Mouse (Mus musculus) C3H10T1/2 (cell line): ENCODE data around the gene Ufsp1. TPM values are rescaled to one million over a fixed set of nuclear protein-coding genes. Genes with fewer than 3 reads are reported as not detected.

ENCODE experiments used
- polyA plus RNA-seq, 2 experiments: library from polyadenylated mRNA; unstranded; fragments of >200 nt; fragmentation: generic; extraction: Trizol; gene quantifications; one replicate each; pipeline ENCODE4 v1.2.1; 2012; ENCODE audit warnings: missing spikeins in 2 of 2

Gene Ufsp1
- 10 to 100 TPM in 1 of 2 experiments, 1 to 10 TPM in 1; 3.2 to 12.3 TPM for polyA plus RNA-seq

DNA sequence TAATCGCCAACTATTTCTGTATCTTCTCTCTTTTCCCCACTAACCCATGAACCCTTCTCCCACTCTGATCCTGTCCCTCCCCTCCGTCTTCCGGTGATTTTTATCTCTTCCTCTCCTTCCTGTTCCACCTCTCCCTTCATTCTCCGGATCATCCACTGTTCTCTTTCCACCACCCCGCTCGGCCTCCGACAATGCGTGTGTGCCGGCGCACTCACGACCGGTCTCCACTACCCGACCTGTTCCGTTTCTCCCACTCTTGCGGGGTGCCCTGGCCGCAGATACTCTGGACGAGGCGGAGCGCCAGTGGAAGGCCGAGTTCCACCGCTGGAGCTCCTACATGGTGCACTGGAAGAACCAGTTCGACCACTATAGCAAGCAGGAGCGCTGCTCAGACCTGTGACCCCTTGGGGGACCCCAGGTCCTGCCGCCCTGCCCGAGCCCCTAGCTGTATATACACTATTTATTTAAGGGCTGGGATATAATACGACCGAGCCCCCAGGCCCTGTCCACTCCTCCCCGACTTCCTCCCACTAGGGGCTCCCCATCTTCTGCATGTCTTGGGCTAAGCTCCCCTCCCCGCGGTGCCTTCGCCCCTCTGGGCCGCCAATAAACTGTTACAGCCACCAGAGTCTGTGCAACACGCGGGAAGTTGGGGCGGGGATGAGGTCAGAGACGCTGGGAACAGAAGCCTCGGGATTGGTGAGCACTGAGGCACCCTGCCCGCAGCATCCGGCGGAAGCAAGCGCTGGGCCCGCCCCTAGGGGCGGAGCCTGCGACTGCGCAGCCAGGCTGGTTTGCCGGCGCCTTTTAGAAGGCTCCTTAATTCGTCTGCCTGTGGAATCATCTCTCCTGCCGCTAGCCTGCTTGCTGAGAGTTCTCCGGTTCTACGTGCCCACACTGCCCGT, at the start of gene Ufsp1:
Ufsp1 (plus strand) TSS at position 791 of the 905 bp plus-strand sequence.

GRCm38 (mm10) chr5:137287032-137287952, 7.1 kb upstream of the Ufsp1 start, which contains the start of gene Ache:
Gene Ache, plus strand, starts transcription at chr5:137287519.

DNA sequence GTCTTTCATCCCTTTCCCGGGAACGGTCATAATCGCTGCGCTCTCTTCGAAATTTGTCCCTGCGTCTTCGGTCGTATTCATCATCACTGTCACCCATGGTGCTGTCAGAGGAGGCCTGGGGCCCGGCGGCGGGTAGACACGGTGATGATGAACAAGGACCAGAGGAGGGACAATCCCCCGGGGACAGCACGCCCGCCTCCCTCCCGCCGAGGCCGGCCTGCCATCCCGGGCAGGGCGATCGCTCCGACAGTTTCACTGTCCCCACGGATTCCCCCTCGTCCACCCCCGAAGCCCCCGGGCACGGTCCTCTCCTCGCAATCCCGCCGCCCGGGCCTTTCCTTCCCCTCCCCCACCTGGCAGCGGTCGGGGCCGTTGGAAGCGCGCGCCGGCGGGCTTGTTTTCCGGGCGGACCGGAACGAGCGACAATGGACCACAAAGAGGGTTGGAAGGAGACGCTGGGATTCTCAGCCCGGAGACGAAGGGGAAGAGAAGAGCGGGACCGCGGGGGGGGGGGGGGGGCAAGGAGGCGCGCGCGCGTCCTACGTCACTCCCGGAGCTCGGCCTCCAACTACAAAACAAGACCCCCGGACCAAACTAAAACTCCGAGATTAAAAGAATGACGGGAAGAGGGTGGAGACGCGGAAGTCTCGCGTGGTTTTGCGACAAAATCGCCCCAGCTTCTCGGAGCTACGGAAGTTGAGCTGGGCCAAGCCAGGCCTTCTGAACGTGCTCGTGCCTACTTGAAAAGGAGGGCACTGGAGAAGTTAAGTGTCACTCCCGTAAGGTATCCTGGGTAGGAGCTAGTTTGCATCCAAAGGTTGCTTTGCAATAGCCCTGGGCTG, 12.9 kb downstream of the Ufsp1 start, which contains the start of gene Srrt:
Srrt (minus strand) TSS at position 604 of the 842 bp plus-strand sequence.

DNA sequence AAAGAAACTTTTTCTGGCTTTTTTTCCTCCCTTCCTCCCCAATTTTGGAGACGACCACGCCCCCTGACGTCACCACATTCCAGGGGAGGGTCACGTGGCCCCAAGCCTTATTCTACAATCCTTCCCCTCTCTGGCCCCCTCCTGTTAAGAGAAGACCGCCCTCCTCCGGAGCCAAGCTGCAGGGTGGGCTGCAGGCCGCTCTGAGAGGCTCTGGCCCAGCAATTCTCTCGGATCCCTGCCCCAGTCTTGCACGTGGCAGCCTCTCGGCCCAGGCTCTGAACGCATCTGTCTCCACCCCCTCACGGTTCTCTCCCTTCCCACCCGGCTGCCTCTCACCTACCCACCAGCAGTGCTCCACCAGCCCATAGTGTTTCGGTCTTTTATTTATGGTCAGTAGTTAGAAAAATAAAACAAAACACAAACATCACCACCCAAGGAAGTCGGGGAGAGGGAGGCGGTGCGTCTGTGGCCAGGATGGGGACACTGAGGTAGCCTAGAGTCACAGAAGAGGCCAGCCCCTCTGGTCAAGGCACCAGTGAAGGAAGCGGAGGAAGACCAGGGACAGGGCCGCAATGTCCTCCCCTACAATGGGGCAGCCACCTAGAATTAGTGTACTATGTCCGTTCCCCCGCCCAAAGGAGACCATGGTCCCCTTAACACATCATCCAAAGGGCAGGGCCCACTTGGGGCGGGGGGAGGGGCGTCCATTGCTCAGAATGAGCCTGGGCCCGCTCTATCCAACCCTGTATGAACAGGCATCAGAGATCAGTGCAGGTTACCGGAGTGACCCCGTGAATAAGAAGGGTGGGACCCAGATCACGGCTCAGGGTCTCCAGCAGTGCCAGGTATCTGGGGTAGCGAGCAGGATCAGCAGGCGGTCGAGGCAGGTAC, 20.0 kb downstream of the Ufsp1 start, which contains the start of gene Trip6:
Trip6 (minus strand) TSS at position 212 of the 891 bp plus-strand sequence.

GRCm38 (mm10) chr5:137333512-137334174, 39.2 kb downstream of the Ufsp1 start, which contains the start of gene Slc12a9:
Gene Slc12a9, minus strand, starts transcription at chr5:137333597.

Other genes starting within 250 kb of the Ufsp1 start
- 100 to 1,000 TPM; 195 to 337 TPM for gene Ap1s1, start 248.5 kb upstream of the Ufsp1 start, polyA plus RNA-seq
- 1 to 10 TPM; 2.4 to 9.3 TPM for gene Serpine1, start 222.4 kb upstream of the Ufsp1 start, polyA plus RNA-seq
- gene Trim56, start 178.4 kb upstream of the Ufsp1 start, polyA plus RNA-seq = 1 to 10 TPM in 1 of 2 experiments, under 1 TPM in 1; 0.49 to 8.3 TPM
- gene Muc3, start 145.3 kb upstream of the Ufsp1 start, polyA plus RNA-seq = not detected
- not detected for gene Muc3a, start 82.2 kb upstream of the Ufsp1 start, polyA plus RNA-seq
- under 1 TPM; 0.02 to 0.06 TPM for gene Ache, start 7.1 kb upstream of the Ufsp1 start, polyA plus RNA-seq
- gene Srrt, start 13.0 kb downstream of the Ufsp1 start, polyA plus RNA-seq = 100 to 1,000 TPM in 1 of 2 experiments, 10 to 100 TPM in 1; 73.5 to 116 TPM
- 10 to 100 TPM; 88.5 to 94.3 TPM for gene Trip6, start 19.8 kb downstream of the Ufsp1 start, polyA plus RNA-seq
- gene Slc12a9, start 39.0 kb downstream of the Ufsp1 start, polyA plus RNA-seq = 10 to 100 TPM in 1 of 2 experiments, 1 to 10 TPM in 1; 6.4 to 15.2 TPM
- gene Ephb4, start 55.5 kb downstream of the Ufsp1 start, polyA plus RNA-seq = 10 to 100 TPM; 18.1 to 60.6 TPM
- under 1 TPM; 0.06 to 0.25 TPM for gene Zan, start 182.4 kb downstream of the Ufsp1 start, polyA plus RNA-seq
- 10 to 100 TPM; 44.2 to 57.6 TPM for gene Pop7, start 207.9 kb downstream of the Ufsp1 start, polyA plus RNA-seq
- 10 to 100 TPM in 1 of 2 experiments, 1 to 10 TPM in 1; 2.8 to 14.6 TPM for gene Gigyf1, start 223.9 kb downstream of the Ufsp1 start, polyA plus RNA-seq
- not detected for gene Epo, start 238.6 kb downstream of the Ufsp1 start, polyA plus RNA-seq
- gene Gnb2, start 238.9 kb downstream of the Ufsp1 start, polyA plus RNA-seq = 100 to 1,000 TPM; 814 to 936 TPM